ENCODE assay signal across 9 mouse cellular contexts in genomic region chr5:88933946-88934345, GRCm38 (mm10). TPM values are rescaled to one million over a fixed set of nuclear protein-coding genes. Genes with fewer than 3 reads are reported as not detected.
DNase-seq lines count a peak whose midpoint lies in the region; ATAC-seq lines count a peak whose summit lies in the region.
"Had no signal": no experiment of that assay in that cellular context is flagged by ENCODE, and none has a peak within 500 bp of the region (broad histone marks: within the 10 kb centered on the region; RNA-seq: fewer than 3 reads in every experiment).

No protein-coding gene starts in this region.

- H3K27me3 ChIP-seq in intestine, embryonic 15.5 days (replicated peaks): no peaks in the 10 kb centered on the region

- no peak overlapping the region for H3K4me3 ChIP-seq in intestine, embryonic 15.5 days (replicated peaks)

- peak; percentile 33 to 71 for DNase-seq in layer of hippocampus, adult 18-20 months (ENCODE audit: low spot score in 2 of 2)
- no peak for DNase-seq in layer of hippocampus, adult 9-10 months (ENCODE audit: low spot score)
- DNase-seq in right cerebral cortex, postnatal 10 days (ENCODE audit: low spot score in 2 of 2): peak; percentile 59 to 72
- DNase-seq in kidney, postnatal 25 days: no peak
- DNase-seq in cerebellum, postnatal 14 days: no peak
- DNase-seq in c-Kit-positive CD71-positive TER-119-positive erythroid progenitor cells, embryonic 14.5 days (ENCODE audit: low spot score): no peak
- DNase-seq: lung, postnatal 14 days had no signal

- ATAC-seq in frontal cortex, adult (ENCODE audit: low TSS enrichment): peak; percentile 65
- no peak for ATAC-seq in intestine, embryonic 15.5 days

- H3K4me2 ChIP-seq in intestine, embryonic 15.5 days (replicated peaks): peak overlapping the region; percentile 7; the same call in 1 of the 2 replicates

- no peak overlapping the region for H3K9ac ChIP-seq in intestine, embryonic 15.5 days

- H3K36me3 ChIP-seq in intestine, embryonic 15.5 days: no peaks in the 10 kb centered on the region

- no peaks in the 10 kb centered on the region for H3K9me3 ChIP-seq in intestine, embryonic 15.5 days

- peaks cover 25% of the 10 kb centered on the region for H3K4me1 ChIP-seq in intestine, embryonic 15.5 days (replicated peaks)

- H3K27ac ChIP-seq in intestine, embryonic 15.5 days: no peak overlapping the region

- WGBS in intestine, embryonic 15.5 days: 71% methylated on average over 14 of the region's 14 CpGs

RNA-seq across cellular contexts. Expression of gene Slc4a4, which starts 47.3 kb away (rescaled TPM):
- 100 to 1,000 TPM; 125 to 128 TPM for total RNA-seq in layer of hippocampus, adult 18-20 months (2021)
- polyA plus RNA-seq in intestine, embryonic 15.5 days (2015; fragmentation: Nextera tagmentation; extraction: Ambion mirVana): 4.6 and 4.7 TPM in 2 replicates

Comparison
In these comparisons a context has a peak if more than half of its experiments do, and no peak if none do; other contexts are left out.
1. DNase-seq: peak in layer of hippocampus, adult 18-20 months (2 of 2) and right cerebral cortex, postnatal 10 days (2 of 2); none in layer of hippocampus, adult 9-10 months (single experiment), kidney, postnatal 25 days (0 of 2), cerebellum, postnatal 14 days (0 of 2) and c-Kit-positive CD71-positive TER-119-positive erythroid progenitor cells, embryonic 14.5 days (single experiment).